Mouse (Mus musculus): ENCODE results near the gene Cald1. TPM values are rescaled to one million over a fixed set of nuclear protein-coding genes. Genes with fewer than 3 reads are reported as not detected.

The Cald1 gene
- polyA plus RNA-seq, 1 experiment from 2014 or later = 370 TPM

- ATAC-seq (ENCODE audit: insufficient number of reproducible peaks, insufficient read depth, low FRiP score, low TSS enrichment) = no peak
- H3K27ac ChIP-seq = no peak overlapping the region
- no peaks in the 10 kb centered on the region for H3K9me3 ChIP-seq
- no peaks in the 10 kb centered on the region for H3K36me3 ChIP-seq
- H3K4me2 ChIP-seq (replicated peaks) = no peak overlapping the region
- no peaks in the 10 kb centered on the region for H3K27me3 ChIP-seq
- no peak overlapping the region for H3K4me3 ChIP-seq
- WGBS = 88% methylated on average over 10 of the region's 10 CpGs
- H3K4me1 ChIP-seq = peaks cover 46% of the 10 kb centered on the region
- H3K9ac ChIP-seq = no peak overlapping the region
Observed at GRCm38 (mm10) chr6:34723250-34723904, 125.1 kb downstream of the Cald1 start.

GRCm38 (mm10) chr6:34725660-34726059, 127.4 kb downstream of the Cald1 start:
- Histone ChIP-seq H3K4me3 (no peak overlapping the region), H3K36me3 (no peaks in the 10 kb centered on the region), H3K4me2 (replicated peaks) (no peak overlapping the region), H3K9ac (no peak overlapping the region), H3K9me3 (no peaks in the 10 kb centered on the region), H3K27me3 (no peaks in the 10 kb centered on the region), H3K4me1 (peaks cover 45% of the 10 kb centered on the region), H3K27ac (no peak overlapping the region)
- 82% methylated on average over 1 of the region's 1 CpGs for WGBS
- ATAC-seq (ENCODE audit: insufficient number of reproducible peaks, insufficient read depth, low FRiP score, low TSS enrichment) = no peak

DNA sequence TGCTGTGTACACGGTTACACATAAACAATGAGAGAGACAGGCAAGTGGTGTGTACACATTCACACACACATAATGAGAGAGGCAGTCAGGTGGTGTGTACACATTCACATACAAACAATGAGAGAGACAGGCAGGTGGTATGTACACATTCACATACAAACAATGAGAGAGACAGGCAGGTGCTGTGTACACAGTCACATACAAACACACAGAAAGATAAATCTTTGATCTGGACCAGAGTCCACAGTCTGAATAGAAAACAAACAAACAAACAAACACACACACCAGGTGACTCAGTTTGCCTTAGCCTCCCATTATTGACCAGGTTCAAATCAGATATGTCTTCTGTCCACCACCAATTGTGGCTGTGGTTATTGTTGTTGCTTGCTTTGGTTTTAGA, 127.8 kb downstream of the Cald1 start:
- Histone ChIP-seq H3K4me2 (replicated peaks) (no peak overlapping the region), H3K9me3 (no peaks in the 10 kb centered on the region), H3K4me1 (peaks cover 47% of the 10 kb centered on the region), H3K4me3 (no peak overlapping the region), H3K9ac (no peak overlapping the region), H3K27ac (no peak overlapping the region), H3K36me3 (no peaks in the 10 kb centered on the region), H3K27me3 (no peaks in the 10 kb centered on the region)
- 83% methylated on average over 1 of the region's 1 CpGs for whole genome bisulfite sequencing
- ATAC-seq (ENCODE audit: insufficient number of reproducible peaks, insufficient read depth, low FRiP score, low TSS enrichment) = no peak

GRCm38 (mm10) chr6:34727316-34727983, 129.2 kb downstream of the Cald1 start:
- no peak overlapping the region for H3K4me2 ChIP-seq (replicated peaks)
- H3K9ac ChIP-seq = no peak overlapping the region
- H3K27ac ChIP-seq = no peak overlapping the region
- H3K4me1 ChIP-seq = peaks cover 50% of the 10 kb centered on the region
- H3K27me3 ChIP-seq = no peaks in the 10 kb centered on the region
- no peaks in the 10 kb centered on the region for H3K36me3 ChIP-seq
- ATAC-seq (ENCODE audit: insufficient number of reproducible peaks, insufficient read depth, low FRiP score, low TSS enrichment) = no peak
- H3K4me3 ChIP-seq = no peak overlapping the region
- 80% methylated on average over 15 of the region's 15 CpGs for WGBS
- H3K9me3 ChIP-seq = no peaks in the 10 kb centered on the region

DNA sequence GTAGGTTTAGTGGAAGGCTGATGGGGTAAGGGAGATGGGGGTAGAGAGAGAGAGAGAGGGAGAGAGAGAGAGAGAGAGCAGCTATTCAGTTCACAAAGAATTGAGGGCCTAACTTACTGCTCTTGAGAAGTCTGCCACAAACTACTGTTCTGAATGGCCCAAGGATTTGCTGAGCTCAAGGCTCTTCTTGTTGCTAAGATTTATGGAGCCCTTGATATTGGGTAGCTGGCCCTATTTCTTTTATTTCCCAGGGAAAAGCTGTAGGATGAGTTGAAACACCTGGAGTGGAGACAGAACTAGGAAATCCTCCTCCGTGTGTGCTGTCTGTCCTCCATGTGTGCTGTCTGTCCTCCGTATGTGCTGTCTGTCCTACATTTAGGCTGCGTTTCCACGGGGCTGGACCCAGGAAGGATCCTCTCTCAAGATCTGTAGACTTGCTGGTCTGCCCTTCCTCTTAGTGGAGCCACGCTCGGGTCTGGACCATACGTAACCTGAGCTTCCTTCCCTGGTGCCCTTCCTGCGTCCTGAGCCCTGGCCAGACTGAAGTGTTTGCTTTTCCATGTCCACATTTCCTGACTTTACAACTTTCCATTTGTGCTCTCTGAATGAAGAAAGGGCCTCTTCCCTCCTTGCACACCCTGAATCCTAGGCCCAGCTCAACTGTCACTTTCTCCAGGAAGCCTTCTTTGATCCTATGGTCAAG, 131.3 kb downstream of the Cald1 start:
- Histone ChIP-seq H3K9me3 (no peaks in the 10 kb centered on the region), H3K27me3 (no peaks in the 10 kb centered on the region), H3K36me3 (no peaks in the 10 kb centered on the region), H3K27ac (0 out of 2 replicates have a peak overlapping the region, but pooled peaks have one; percentile 11), H3K4me3 (no peak overlapping the region), H3K4me1 (peaks cover 50% of the 10 kb centered on the region), H3K4me2 (replicated peaks) (no peak overlapping the region), H3K9ac (no peak overlapping the region)
- ATAC-seq (ENCODE audit: insufficient number of reproducible peaks, insufficient read depth, low FRiP score, low TSS enrichment) = no peak
- WGBS = 55% methylated on average over 8 of the region's 8 CpGs

- Histone ChIP-seq H3K4me3 (no peak overlapping the region), H3K4me2 (replicated peaks) (no peak overlapping the region), H3K36me3 (no peaks in the 10 kb centered on the region), H3K27ac (no peak overlapping the region), H3K27me3 (no peaks in the 10 kb centered on the region), H3K4me1 (peaks cover 49% of the 10 kb centered on the region), H3K9ac (no peak overlapping the region), H3K9me3 (no peaks in the 10 kb centered on the region)
- 66% methylated on average over 6 of the region's 6 CpGs for WGBS
- ATAC-seq (ENCODE audit: insufficient number of reproducible peaks, insufficient read depth, low FRiP score, low TSS enrichment) = no peak
Observed at GRCm38 (mm10) chr6:34731007-34731406, 132.7 kb downstream of the Cald1 start.

- no peak overlapping the region for H3K27ac ChIP-seq
- peaks cover 44% of the 10 kb centered on the region for H3K4me1 ChIP-seq
- no peak overlapping the region for H3K4me2 ChIP-seq (replicated peaks)
- no peaks in the 10 kb centered on the region for H3K27me3 ChIP-seq
- H3K4me3 ChIP-seq = no peak overlapping the region
- no peaks in the 10 kb centered on the region for H3K9me3 ChIP-seq
- 38% methylated on average over 9 of the region's 9 CpGs for WGBS
- no peak for ATAC-seq (ENCODE audit: insufficient number of reproducible peaks, insufficient read depth, low FRiP score, low TSS enrichment)
- no peaks in the 10 kb centered on the region for H3K36me3 ChIP-seq
- H3K9ac ChIP-seq = no peak overlapping the region
Observed at GRCm38 (mm10) chr6:34731529-34731928, 133.2 kb downstream of the Cald1 start.

DNA sequence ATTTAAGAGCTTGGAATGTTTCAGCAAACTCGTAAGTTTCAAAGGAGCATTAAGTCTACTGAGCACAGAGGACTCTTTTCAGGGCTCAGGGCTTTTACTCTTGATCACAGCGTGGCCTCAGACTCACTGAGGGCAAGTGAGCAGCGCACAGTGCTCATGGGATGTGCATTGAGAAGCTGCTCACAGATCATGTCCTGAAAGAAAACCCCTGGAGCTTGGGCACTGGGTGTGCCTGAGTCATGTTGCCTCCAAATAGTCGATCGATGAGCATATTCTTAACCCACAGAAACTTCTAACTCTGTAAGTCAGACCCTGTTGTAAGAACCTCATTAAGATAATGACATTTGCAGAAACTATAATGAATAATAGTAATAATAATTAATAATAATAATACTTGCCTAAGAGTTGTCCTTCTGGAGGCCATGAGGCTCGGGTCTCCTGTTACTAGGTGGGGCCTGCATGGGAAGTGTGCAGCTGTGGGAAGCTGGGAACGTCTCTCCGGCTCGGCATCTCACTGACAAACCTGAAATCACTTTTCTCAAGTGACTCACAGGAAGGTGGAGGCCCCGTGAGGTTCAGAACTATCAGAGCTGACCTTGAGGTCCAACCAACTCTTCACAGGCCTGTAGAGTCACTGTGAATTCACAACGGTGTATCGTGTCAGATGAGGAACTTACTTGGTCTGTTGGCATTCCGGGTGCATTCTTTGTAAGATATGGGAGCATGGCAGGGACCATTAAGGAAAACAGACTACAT, 136.8 kb downstream of the Cald1 start:
- Histone ChIP-seq H3K4me2 (replicated peaks) (no peak overlapping the region), H3K4me1 (peaks cover 28% of the 10 kb centered on the region), H3K9ac (no peak overlapping the region), H3K9me3 (no peaks in the 10 kb centered on the region), H3K36me3 (no peaks in the 10 kb centered on the region), H3K4me3 (no peak overlapping the region), H3K27ac (no peak overlapping the region), H3K27me3 (no peaks in the 10 kb centered on the region)
- ATAC-seq (ENCODE audit: insufficient number of reproducible peaks, insufficient read depth, low FRiP score, low TSS enrichment) = no peak
- 81% methylated on average over 13 of the region's 13 CpGs for WGBS

DNA sequence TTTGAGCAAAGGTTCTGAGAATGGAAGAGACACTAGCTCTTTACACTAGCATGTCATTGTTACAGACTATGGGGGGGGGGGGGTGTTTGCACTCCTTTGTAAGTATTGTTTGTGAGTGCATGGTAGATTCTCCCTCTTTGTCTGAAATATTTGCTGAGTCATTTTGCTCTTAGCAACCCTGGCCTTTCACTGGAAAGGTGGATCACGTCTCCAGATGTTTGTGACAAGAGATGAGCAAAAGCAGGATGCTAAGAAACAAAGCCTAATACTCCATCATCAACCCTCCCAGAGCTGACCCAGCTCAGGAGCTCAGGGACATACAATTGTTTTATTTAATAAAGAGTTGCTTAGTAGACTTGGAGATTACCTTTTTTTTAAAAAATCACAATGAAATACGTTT, 138.6 kb downstream of the Cald1 start:
- WGBS = 57% methylated on average over 2 of the region's 2 CpGs
- Histone ChIP-seq H3K4me2 (replicated peaks) (no peak overlapping the region), H3K4me1 (peaks cover 10% of the 10 kb centered on the region; the same call in 1 of the 2 replicates), H3K27me3 (no peaks in the 10 kb centered on the region), H3K36me3 (peaks cover 4% of the 10 kb centered on the region), H3K9me3 (no peaks in the 10 kb centered on the region), H3K27ac (no peak overlapping the region), H3K4me3 (no peak overlapping the region), H3K9ac (no peak overlapping the region)
- no peak for ATAC-seq (ENCODE audit: insufficient number of reproducible peaks, insufficient read depth, low FRiP score, low TSS enrichment)

GRCm38 (mm10) chr6:34743946-34744345, 145.6 kb downstream of the Cald1 start:
- no peak overlapping the region for H3K4me3 ChIP-seq
- H3K4me1 ChIP-seq = peaks cover 9% of the 10 kb centered on the region
- no peak overlapping the region for H3K9ac ChIP-seq
- H3K4me2 ChIP-seq (replicated peaks) = no peak overlapping the region
- H3K27ac ChIP-seq = 0 out of 2 replicates have a peak overlapping the region, but pooled peaks have one; percentile 14
- no peak for ATAC-seq (ENCODE audit: insufficient number of reproducible peaks, insufficient read depth, low FRiP score, low TSS enrichment)
- WGBS = 59% methylated on average over 4 of the region's 4 CpGs
- H3K36me3 ChIP-seq = peaks cover 45% of the 10 kb centered on the region
- H3K9me3 ChIP-seq = no peaks in the 10 kb centered on the region
- H3K27me3 ChIP-seq = no peaks in the 10 kb centered on the region

GRCm38 (mm10) chr6:34747846-34748245, 149.5 kb downstream of the Cald1 start:
- peaks cover 48% of the 10 kb centered on the region for H3K36me3 ChIP-seq
- H3K27ac ChIP-seq = no peak overlapping the region; the same call in 1 of the 2 replicates
- no peak overlapping the region for H3K9ac ChIP-seq
- 79% methylated on average over 6 of the region's 6 CpGs for WGBS
- H3K27me3 ChIP-seq = no peaks in the 10 kb centered on the region
- ATAC-seq (ENCODE audit: insufficient number of reproducible peaks, insufficient read depth, low FRiP score, low TSS enrichment) = no peak
- H3K4me2 ChIP-seq (replicated peaks) = no peak overlapping the region
- H3K9me3 ChIP-seq = no peaks in the 10 kb centered on the region
- H3K4me1 ChIP-seq = peaks cover 10% of the 10 kb centered on the region
- H3K4me3 ChIP-seq = no peak overlapping the region
